Mouse (Mus musculus) heart, adult 2 months (tissue): ENCODE measurements around the gene Arf3.

Experiments used
- CTCF ChIP-seq: fragments of 200-600 bp; IDR thresholded peaks from 2 replicates; pipeline ENCODE4 v1.8.1; 2022; ENCODE audit warnings: antibody characterized with exemption, mild to moderate bottlenecking, moderate library complexity
- EP300 ChIP-seq: fragments of 200-500 bp; IDR thresholded peaks from 2 replicates; pipeline ENCODE4 v1.6.1; 2011; ENCODE audit warnings: low read depth, low read length, control low read depth; ENCODE audit not compliant: insufficient read depth
- POLR2A ChIP-seq: fragments of 200-500 bp; IDR thresholded peaks from 2 replicates; pipeline ENCODE4 v1.6.1; 2011; ENCODE audit warnings: mild to moderate bottlenecking, low read depth, low read length, control low read depth; ENCODE audit not compliant: insufficient read depth

- no peak for TF ChIP-seq CTCF
- no peak for TF ChIP-seq POLR2A
- TF ChIP-seq EP300 = peak; percentile 46; the same call in 1 of the 2 replicates
Observed at GRCm38 (mm10) chr15:98714230-98714652, 48.8 kb downstream of the Arf3 start.
